Mouse (Mus musculus): ENCODE results near the gene Sephs2.

Gene Sephs2

GRCm38 (mm10) chr7:127273925-127274789, at the start of gene Sephs2:
Gene Sephs2 (minus strand): TSS chr7:127274055.
- DNase-seq (ENCODE audit: low spot score), result peak; percentile 86

DNA sequence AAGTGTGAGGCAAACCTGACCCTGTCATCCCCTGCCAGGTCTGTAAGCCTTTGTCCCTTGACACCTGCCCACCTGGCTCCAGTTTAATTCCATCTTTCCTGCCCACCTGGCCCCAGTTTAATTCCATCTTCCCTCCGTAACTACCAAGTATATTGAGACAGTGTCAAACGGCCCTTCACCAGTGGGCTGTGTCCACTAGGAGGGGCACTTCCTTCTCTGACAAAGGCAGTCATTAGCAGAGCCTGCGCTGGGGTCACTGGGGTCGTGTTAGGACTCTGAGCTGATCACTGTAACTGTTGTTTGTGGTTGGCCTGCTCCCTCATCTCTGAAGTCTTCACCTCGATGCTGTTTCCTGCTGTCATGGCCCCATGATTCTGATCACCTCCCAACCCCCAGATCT, 48.2 kb upstream of the Sephs2 start:
- no peak for DNase-seq (ENCODE audit: low spot score)

GRCm38 (mm10) chr7:127321106-127321505, 47.3 kb upstream of the Sephs2 start:
- DNase-seq (ENCODE audit: low spot score), result no peak

GRCm38 (mm10) chr7:127313912-127314311, 40.1 kb upstream of the Sephs2 start:
- DNase-seq (ENCODE audit: low spot score), result no peak

GRCm38 (mm10) chr7:127309951-127310350, 36.1 kb upstream of the Sephs2 start:
- no peak for DNase-seq (ENCODE audit: low spot score)

- DNase-seq (ENCODE audit: low spot score), result peak; percentile 72
Observed at GRCm38 (mm10) chr7:127308887-127309286, 35.0 kb upstream of the Sephs2 start.

- no peak for DNase-seq (ENCODE audit: low spot score)
Observed at GRCm38 (mm10) chr7:127308431-127308830, 34.6 kb upstream of the Sephs2 start.

- no peak for DNase-seq (ENCODE audit: low spot score)
Observed at GRCm38 (mm10) chr7:127297586-127298193, 23.8 kb upstream of the Sephs2 start.

GRCm38 (mm10) chr7:127296786-127297555, 23.1 kb upstream of the Sephs2 start:
- no peak for DNase-seq (ENCODE audit: low spot score)

DNA sequence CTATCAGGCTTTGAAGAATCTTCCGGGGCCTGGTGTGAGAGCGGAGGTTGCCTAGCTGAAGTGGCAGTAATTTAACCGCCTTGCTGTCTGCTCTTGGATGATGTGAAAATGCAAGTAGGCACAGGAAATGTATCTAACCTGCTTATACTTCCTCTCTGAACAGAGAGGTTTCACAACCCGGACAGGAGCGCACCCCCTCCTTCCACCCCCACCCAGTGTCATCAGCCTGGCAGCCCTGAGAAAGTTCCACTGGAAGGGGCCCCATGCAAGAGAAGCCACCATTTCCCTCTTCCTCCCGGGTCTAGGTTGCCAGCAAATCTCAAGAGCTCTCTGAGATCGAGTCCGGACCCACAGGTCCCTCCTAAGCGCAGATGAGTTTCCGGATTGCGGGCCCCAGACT, 22.2 kb upstream of the Sephs2 start, which contains the start of gene Itgal:
Gene Itgal (plus strand): TSS at position 163 of the 400 bp plus-strand sequence.
- no peak for DNase-seq (ENCODE audit: low spot score)

DNA sequence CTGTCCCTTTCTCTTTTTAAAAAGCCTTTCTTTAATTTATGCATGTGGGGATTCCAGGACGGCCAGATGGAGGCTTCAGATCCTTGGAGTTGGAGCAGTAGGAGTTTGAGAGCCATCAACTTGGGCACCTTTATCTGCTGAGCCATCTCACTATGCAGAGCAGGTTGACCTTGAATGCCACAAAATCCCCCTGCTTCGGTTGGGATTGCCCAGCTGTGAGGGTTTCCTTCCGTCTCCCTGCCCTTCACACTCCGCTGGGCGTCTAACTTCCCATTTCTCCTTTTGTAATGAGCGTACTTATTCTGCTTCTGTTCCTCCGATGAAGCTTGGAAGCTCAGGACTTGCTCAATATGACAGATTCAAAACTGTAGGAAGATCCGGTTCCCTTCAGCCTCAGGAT, 16.3 kb upstream of the Sephs2 start:
- no peak for DNase-seq (ENCODE audit: low spot score)

- no peak for DNase-seq (ENCODE audit: low spot score)
Observed at GRCm38 (mm10) chr7:127289306-127289705, 15.5 kb upstream of the Sephs2 start.

GRCm38 (mm10) chr7:127287940-127288339, 14.1 kb upstream of the Sephs2 start:
- DNase-seq (ENCODE audit: low spot score), result no peak

DNA sequence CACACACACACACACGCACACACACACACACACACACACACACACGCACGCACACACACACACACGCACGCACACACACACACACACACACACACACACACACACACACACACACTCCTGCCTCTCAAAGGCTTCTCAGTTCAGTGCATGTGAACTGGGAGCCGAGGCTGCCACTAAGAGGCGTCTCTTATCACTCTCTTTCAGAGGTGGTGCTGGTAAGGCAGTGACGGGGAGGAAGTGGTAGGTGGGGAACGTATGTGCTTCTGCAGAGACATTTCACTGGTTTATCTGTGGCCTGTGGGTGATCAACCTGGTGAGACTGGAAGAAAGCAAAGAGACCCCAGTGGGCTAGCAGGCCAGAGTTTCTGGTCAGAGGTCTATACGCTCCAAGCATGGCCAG, 11.3 kb upstream of the Sephs2 start:
- no peak for DNase-seq (ENCODE audit: low spot score)

DNA sequence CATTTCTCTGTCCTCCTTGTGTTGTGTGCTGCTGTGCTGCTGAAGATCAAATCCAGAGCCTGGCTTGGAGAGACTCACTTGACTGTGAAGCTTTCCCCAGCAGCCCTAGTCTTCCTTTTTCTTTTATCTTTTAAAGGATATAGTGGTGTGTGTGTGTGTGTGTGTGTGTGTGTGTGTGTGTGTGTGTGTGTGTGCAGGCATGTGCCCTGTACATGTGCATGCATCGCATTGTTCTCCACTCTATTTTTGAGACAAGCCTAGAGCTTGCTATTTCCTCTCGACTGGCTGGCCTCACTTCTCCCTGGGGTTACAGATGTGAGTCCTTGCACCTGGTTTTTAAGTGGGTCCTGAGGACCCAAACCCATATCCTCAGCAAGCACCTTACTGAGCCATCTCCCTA, 8.3 kb upstream of the Sephs2 start:
- no peak for DNase-seq (ENCODE audit: low spot score)

DNA sequence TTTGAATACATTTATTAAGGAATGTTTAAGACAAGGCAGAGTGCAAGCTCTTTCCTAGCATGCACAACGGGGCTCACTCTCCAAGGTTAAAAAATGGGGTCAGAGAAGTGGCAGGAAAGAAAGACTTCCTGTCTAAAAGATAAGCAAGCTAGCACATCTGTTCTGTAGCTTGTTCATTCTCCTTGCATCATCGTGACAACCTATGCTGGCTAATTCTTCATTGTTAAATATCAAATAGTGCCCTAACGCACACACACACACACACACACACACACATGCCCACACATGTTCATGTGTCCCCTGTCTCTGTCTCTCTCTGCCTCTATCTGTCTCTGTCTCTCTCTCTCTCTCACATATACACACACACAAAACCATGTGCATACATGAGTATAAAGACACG, 7.3 kb upstream of the Sephs2 start:
- DNase-seq (ENCODE audit: low spot score), result no peak

- no peak for DNase-seq (ENCODE audit: low spot score)
Observed at GRCm38 (mm10) chr7:127280092-127280491, 6.2 kb upstream of the Sephs2 start.

- DNase-seq (ENCODE audit: low spot score), result peak; percentile 24
Observed at GRCm38 (mm10) chr7:127278311-127278710, 4.5 kb upstream of the Sephs2 start.

- no peak for DNase-seq (ENCODE audit: low spot score)
Observed at GRCm38 (mm10) chr7:127276519-127276961, 2.7 kb upstream of the Sephs2 start.

DNA sequence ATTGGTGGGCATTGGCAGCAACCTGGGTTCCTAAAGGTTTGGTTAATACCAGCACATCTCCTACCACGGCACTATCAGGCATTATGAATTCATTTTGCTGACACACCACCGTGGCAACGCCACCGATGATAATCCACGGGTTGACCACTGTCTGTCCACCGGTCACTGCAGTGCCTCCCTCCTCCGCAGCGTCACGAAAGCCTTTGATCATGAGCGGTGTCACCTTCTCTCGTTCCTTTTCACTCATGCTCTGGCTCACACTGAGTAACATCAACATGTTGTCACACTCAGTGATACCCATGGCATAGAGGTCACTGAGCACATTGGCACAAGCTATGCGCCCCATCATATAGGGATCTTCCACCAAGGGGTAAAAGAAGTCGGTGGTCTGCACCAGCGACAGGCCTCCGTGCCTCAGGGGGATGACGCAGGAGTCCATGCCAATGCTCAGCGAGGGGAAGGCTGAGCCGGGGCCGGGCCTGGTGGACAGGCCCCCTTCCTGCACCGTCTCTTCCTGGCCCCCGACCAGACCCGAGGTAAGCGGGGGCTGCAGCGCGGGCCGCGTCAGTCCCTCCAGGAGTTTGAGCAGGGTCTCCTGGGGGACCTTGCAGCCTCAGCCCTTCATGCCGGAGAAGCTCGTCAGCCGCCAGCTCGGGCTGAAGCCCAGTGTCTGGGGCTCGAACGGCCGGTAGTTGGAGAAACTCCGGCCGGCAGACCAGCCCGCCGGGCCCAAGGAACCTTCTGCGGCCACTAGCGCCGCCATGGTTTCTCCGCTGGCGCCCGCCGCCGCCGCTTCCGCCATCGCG, 534 bp downstream of the Sephs2 start:
- no peak for DNase-seq (ENCODE audit: low spot score)

DNA sequence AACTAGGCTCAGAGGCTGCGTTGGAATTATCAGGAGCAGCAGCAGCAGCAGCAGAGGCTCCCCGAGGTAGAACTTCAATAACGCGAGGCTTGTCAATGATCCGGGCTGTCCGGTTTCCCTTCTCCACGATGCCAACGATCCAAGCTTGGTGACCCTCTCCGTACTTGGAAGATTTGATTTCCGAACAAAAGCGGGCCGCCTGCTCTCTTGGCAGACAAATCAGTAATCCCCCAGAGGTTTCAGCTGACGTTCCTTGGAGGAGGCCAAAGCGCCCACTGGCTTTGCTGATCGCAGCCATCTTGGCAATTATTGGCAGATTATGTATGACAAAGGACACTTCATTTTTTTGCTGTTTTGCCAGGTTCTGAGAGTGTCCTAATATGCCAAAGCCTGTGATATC, 1.3 kb downstream of the Sephs2 start:
- peak; percentile 31 for DNase-seq (ENCODE audit: low spot score)

DNA sequence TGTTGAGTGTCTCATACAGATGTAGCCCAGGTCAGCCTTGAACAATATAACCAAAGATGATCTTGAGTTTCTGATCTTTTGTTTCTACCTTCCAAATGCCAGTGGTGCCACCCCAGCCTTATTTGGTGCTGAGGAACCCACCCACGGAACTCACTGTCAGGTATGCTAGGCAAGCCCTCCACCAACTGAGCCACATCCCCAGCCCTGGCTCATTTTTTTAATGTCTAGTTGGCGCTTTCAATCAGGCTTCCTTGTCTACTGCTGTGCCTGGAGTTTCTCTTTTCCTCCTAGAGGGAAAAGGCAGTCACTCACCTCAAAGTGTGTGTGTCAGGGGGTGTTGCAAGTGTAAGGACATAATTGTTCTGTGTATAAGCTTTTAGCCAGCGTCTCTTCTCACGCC, 2.8 kb downstream of the Sephs2 start:
- DNase-seq (ENCODE audit: low spot score), result no peak

Data from adipocyte (in vitro differentiated cells).